Mouse (Mus musculus): ENCODE results near the gene Ahcyl2.

GRCm38 (mm10) chr6:29902256-29902655 lies 134.4 kb downstream of the Ahcyl2 start:
- TF ChIP-seq CHD1 (IDR thresholded peaks at IDR 0.05; ENCODE audit: low read depth, low read length) (no peak), CTCF (conservative IDR thresholded peaks at IDR 0.05 in 1 of 2, IDR thresholded peaks at IDR 0.05 in 1 of 2; ENCODE audit: low read depth in 2 of 2, low read length in 2 of 2) (no peak)

Measured in CH12.LX (cell line).